Mouse (Mus musculus) right cerebral cortex, postnatal 25 days (tissue): ENCODE data around the gene Usp43.

Source experiments
- DNase-seq: peaks from one replicate; pipeline ENCODE4 v3.0.0; 2022

Usp43 gene

GRCm38 (mm10) chr11:67806832-67807597, 114.9 kb downstream of the Usp43 start:
- no peak for DNase-seq

GRCm38 (mm10) chr11:67805538-67805937, 116.4 kb downstream of the Usp43 start:
- DNase-seq: no peak
